Mouse (Mus musculus) CD4-positive, CD25-positive, alpha-beta regulatory T cell, adult 4 months (primary cell): ENCODE measurements around the gene Fhdc1. TPM values are rescaled to one million over a fixed set of nuclear protein-coding genes. Genes with fewer than 3 reads are reported as not detected.

Experiments used
- ATAC-seq: one replicate; pipeline ENCODE4 v1.8.0; 2017
- polyA plus RNA-seq, 2 experiments: library from polyadenylated mRNA; unstranded; fragments of 100-300 nt; shearing (Covaris generic); gene quantifications; one replicate each; pipeline ENCODE4 v1.2.1; 2017

Gene Fhdc1
- polyA plus RNA-seq, 2 experiments from 2014 or later, result 0.47 to 0.62 TPM

DNA sequence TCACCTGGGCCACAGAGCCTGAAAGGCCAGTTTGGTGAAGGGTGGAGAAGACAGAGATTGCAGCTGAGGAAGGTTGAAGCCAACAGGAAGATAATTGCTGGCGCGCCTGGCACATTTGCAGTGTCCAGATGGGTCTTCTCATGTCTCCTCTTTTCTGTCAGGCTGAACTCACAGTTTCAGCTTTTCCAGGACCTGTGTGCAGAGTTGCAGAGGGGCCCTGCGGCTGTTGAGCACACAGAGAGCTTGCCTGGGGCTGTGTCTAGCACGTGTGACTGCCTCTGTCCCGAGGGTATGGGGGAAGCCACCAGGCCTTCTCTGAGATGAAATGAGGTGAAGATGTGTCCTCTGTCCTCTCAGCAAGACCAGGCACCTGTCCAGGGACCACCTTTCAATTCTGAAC is 49.0 kb downstream of the Fhdc1 start:
- no peak for ATAC-seq

DNA sequence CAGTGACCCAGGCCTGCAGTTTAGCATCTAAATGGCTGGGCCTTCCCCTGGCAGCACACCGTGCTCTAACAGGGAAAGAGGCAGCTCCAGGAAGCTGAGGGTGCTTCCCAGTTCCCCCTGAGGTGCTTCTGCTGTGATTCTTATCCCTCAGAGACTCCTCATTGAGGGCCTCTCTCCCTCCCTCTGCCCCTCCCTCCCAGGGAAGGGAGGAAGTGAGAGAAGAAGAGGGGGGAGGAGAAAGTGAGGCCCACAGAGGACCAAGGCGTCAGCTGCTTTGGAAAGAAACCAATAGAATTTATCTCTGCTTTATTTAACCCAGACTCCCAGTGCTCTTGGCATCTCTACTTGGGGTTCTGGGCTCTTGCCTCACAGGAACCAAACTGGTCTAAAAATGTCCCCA is 50.1 kb downstream of the Fhdc1 start:
- no peak for ATAC-seq

DNA sequence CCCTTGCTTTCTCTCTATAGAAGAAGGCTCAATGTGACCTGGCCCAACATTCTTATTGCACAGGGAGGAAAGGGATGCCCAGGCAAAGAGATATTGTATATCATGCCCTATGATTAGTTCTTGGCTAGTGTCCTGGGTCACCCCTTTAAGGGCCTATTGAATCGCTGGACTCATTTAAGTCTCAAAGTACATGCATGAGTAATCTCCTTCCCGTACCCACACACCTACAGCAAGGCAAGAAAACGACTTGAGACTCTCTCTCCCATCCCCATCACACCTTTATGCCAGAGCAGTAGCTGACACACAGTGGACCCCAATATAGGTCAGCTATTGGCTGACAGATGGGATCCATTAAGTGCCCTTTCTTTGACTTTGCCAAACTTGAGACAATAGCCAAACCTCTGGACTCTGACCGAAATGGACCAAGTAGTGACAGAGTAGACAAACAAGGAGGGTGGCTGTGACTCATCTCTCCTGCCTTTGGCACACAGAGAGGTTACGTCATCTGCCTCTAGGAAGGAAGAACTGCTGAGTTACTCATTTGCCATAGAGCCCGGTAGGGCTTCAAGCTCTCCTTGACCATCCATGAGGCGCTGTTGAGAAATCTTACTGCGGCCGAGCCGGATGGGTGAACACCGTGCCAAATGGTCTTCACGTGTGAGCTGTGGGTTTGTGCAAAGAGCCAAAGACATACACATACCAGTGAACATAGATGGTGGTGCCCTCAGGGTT is 51.1 kb downstream of the Fhdc1 start:
- no peak for ATAC-seq

DNA sequence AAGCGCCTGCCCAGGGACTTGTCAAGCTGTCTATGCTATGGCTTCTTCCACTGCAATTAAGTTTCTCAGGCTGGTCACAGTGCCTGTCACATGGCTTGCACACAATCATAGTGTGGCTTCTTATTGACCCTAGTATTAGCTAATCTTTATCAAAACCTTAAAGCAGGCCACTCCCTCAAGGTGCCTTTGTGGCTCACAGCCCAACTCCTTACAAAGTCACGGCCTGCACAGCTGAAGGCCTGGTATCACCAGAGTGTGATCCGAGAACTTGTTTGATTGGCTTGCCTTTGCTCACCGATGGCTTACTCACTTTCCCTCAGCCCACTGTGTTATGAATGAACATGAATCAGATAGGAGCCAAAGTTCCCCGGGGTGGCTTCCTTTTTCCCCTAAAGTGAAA is 52.5 kb downstream of the Fhdc1 start:
- no peak for ATAC-seq

DNA sequence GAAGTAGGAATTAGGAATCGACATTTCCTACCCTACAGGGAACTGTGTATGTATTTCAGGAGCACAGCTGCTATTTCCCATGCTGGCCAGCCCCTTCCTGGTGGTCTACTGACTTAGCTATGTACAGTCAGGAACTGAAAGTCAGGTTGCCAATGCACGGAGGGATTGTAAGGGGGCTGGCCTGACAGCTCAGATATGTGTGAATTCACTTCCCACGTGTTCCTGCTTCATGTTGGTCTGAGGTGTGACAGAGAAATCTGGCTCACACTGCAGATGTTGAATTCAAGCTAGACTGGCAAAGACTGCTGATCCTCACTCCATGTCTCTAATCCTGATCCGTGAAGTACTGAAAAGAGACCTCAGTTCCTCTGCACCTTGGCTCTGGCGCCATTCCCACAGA is 57.9 kb downstream of the Fhdc1 start:
- ATAC-seq, result no peak

DNA sequence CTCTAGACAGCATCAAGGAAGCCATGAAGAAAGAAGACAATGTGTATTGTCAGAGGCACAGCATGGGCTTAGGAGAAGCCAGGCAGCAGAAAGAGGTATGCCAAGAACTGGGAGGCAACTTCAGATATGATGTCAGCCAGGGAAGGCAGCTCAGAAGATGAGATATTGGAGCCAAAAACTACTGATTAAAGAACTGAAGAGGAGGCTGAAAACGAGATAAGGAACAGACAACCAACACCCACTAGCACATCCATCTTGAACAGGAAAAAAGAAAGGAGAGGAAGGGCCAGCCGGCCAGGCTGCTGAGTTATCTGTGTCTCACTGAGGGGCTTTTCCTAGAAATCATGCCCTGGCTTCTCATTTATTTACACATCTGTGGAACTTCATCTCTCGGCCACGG is 66.4 kb downstream of the Fhdc1 start:
- ATAC-seq, result no peak

DNA sequence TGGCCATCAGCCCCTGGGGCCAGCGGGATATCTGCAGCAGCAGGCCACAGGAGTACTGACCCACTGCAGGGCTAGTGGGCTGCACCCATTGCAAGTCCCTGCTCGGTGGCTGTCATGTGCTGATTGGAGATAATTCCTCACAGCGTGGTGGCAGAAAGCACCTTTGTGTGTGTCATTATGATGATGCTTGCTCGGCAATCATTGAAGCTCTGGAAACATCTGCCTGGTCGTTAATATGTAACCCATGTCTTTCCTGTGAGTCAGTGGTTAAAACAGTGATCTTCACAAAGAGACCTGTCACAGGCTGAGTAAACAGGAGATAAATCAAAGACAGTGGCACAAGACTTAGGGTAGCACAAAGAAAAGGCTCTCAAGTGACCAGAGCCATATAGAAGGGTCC is 67.3 kb downstream of the Fhdc1 start:
- no peak for ATAC-seq

DNA sequence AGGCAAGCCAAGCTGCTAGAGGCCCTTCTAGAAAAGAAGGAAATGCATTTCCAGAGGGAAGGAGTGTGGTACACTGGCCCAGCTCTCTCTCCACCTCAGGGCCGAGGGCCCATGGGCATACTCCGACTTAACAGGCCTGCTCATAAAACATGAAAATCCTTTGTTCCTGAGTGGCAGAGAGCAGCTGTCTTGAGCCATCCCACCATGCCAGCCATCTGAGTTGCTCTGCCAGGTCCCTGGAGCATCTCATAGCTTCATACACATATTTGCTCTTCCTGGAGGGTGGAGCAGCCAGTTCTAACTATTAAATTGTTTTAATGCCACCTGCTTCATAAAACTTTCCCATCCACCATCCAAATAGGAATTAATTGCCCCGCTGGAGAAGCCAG is 70.8 kb downstream of the Fhdc1 start:
- ATAC-seq, result no peak

DNA sequence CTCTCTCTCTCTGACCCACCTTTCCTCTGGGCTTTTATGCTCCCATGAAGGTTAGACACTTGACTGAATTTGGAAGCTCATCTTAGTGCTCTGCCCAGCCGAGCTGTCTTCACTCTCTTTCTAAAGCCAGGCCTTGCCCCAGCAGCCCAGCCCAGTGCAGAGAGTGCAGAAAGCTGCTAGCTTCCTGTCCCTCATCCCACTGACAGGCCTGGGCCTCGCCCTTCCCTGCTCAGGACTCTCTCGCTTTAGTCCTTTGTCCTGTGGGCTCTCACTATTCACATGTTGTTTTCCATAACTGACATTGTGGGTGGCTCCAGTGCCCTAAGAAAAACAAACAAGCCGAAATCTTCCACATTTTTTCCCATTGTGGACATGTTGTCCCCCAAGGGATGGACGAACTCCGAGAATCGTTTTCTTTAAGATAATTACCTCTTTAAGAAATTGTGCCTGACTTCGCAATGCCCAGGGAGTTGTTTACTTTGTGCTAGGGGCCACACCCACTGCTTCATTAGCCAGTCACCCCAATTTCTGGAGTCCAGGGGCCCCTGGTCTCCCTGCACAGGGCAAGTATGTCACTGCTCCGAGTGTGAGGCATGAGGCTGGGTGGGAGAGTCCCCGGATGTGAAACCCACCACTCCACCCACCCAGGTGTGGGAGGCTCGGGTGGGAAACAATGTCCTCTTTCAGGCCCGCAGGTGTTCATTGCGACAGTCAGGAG is 71.3 kb downstream of the Fhdc1 start:
- ATAC-seq, result no peak

DNA sequence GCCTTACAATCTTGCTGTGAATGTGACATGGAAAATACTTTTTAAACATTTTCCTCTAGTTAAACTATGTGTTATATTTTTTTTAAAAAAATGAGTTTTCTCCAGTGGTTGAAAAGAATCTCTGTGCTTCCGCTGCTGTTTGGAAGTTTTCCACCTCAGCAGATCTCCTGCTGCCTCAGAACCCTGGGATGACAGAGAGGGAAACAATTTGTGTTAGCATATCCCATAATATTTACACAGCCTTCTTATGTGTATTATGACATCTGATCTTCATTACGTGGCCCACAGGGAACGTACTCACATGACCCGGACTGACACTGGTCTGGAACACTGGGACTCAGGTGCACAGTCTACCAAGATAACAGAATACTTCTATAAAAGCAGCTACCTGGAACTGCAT is 74.7 kb downstream of the Fhdc1 start:
- no peak for ATAC-seq

DNA sequence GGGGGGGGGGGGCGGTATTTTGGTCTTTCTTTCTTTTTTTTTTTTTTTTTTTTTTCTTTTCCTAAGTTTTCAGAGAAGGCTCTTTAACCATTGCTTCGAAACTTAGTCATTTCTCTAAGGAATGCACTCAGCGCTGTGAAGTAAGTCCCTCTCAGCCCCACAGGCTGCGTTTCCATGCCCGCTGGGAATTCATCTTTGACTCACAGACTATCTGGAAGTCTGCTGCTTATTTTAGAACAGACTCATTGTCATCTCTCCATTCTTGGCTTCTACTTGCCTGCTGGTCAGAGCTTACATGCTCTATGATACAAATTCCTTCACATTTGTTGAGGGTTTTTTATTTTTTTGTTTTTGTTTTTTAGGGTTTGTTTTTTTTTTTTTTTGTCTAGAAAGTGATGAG is 76.8 kb downstream of the Fhdc1 start:
- no peak for ATAC-seq

DNA sequence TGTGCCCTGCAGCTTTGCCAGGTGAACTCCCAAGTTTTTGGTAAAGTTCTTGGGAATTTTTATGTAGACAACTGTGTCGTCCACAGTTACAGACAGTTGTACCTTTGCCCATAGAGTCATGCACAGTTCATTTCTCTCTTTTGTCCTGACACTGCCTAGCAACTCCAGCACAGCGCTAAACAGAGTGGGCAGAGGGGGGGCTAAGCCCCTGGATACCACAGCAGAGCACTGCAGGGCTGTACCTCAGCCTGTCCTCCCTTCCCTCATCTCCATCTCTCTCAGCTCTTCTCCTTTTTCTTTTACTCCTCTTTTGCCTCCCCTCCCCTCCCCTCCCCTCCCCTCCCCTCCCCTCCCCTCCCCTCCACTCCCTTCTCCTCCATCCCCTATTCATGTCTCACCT is 77.5 kb downstream of the Fhdc1 start:
- ATAC-seq, result no peak

DNA sequence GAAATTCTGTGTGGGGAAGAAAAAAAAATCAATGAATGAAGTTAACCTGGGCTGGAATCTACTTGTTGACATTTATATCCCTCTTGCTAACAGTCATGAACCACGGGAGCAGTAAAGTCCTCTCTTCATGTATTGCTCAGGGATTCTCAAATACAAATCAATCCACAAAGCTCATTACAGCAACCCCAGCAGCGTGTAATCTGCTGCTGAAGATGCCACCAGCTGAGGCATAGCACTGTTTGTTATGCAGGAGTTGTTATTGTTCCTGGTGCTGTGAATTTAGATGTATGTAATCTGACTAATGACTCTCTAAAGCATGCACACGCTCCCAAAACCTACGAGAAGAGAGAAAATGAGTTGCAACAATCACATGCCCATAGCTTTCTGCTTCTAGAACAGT is 82.3 kb downstream of the Fhdc1 start:
- no peak for ATAC-seq

DNA sequence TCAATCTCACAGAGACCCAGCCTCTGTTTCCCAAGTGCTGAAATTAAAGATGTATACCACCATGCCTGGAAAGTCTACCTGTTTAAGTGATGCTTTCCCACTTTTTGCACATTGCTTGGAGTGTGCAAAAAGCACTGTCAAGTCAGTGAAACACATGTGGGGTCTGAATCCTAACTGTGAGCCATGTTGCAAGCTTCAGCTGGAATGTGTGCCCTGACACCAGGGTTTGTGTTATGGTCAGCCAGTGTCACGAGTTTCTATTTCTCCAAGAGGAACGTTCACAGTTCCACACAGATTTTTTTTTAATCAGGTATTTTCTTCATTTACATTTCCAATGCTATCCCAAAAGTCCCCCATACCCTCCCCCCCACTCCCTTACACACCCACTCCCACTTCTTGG is 84.0 kb downstream of the Fhdc1 start:
- ATAC-seq, result no peak

DNA sequence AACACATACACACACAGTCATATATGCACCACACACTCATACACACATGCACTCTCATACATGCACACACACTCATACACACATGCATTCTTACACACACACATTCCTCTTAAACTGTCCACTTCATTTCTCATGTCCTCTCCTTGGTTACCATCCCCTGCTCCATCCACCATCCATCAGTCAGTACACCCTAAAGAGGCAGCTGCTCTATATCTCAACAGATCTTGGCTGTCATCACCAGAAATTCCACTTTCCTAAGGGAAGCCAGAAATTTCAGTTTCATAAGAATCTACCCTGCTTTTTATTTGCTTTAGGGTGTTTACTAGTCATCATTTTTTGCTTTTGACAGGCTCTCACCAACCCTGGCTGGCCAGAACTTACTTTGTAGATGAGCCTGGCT is 84.4 kb downstream of the Fhdc1 start:
- no peak for ATAC-seq

DNA sequence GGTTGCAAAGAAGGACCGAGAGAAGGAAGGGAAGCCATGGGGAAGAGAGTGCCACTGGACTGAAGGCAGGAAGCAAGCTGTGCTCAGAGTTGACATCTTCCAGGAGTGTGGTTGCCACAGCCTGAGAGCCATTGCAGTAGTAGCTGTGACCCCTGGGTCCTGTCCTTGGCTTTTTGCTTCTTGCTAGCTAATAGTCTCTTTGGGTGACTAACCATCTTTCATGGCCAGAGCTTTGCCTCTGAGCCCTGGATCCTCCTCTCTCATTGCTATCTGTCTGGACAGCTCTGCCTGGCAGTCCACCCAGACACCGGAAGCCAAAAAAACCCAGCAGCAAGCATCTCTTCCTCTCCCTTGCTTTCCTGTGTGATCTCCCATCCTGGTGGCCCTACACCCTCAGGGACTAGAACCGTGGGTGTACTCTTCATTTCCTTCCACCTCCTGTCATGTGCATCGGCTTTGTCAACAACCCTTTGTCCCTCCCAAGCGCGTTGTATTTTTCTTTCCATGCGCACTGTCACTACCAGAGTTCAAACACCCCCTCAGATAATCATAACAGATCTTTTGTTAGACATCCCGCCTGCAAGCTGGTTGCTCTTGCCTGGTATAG is 85.3 kb downstream of the Fhdc1 start:
- ATAC-seq, result peak; percentile 57

Other genes with a start within 250 kb of the Fhdc1 start
- 1 to 10 TPM; 3.9 to 4.0 TPM for gene Trim2, start 173.6 kb downstream of the Fhdc1 start, polyA plus RNA-seq
- gene Arfip1, start 102.2 kb upstream of the Fhdc1 start, polyA plus RNA-seq, result 10 to 100 TPM; 37.0 to 40.9 TPM
- gene Tigd4, start 113.1 kb upstream of the Fhdc1 start, polyA plus RNA-seq, result not detected
- 100 to 1,000 TPM; 140 to 141 TPM for gene Tmem154, start 185.8 kb upstream of the Fhdc1 start, polyA plus RNA-seq